Mouse (Mus musculus) CH12.LX (cell line): Measurements from ENCODE around the gene Usp21.

Experiments
- CHD2 ChIP-seq: IDR thresholded peaks from 2 replicates; pipeline ENCODE4 v1.6.1; 2011; ENCODE audit warnings: low read length, improper control_type of control experiment
- JUN ChIP-seq: IDR thresholded peaks from 2 replicates; pipeline ENCODE4 v1.6.1; 2011; ENCODE audit warnings: low read depth, mild to moderate bottlenecking, low read length, improper control_type of control experiment, moderate library complexity; ENCODE audit not compliant: insufficient read depth
- MYC ChIP-seq: IDR thresholded peaks from 2 replicates; pipeline ENCODE4 v1.6.1; 2011; ENCODE audit warnings: low read depth, mild to moderate bottlenecking, improper control_type of control experiment, low read length
- USF1 ChIP-seq: IDR thresholded peaks from 2 replicates; pipeline ENCODE4 v1.6.1; 2014; ENCODE audit warnings: low read depth, mild to moderate bottlenecking, inconsistent platforms, low read length, improper control_type of control experiment

DNA sequence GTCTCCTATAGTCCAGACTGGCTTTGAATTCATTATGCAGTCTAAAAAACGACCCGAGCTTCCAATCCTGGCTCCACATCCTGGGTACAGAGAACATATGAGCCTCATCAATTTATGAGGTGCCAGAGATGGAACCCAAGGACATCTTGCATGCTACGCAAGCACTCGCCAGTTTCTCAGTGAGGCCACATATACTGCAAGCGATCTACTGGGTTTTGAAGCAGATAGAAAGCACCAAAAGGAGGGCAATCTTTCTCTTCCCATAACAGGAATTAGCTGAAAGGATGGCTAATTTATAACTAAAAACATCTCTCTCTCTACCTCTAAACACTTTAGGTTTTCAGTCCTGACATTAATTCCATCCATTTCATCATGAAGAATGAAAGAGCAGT lies 6.1 kb upstream of the Usp21 start:
- TF ChIP-seq MYC (no peak), USF1 (no peak), CHD2 (no peak), JUN (no peak)
